Mouse (Mus musculus) megakaryocyte, adult 5-6 weeks (primary cell): ENCODE results near the gene Mrc1. TPM values are rescaled to one million over a fixed set of nuclear protein-coding genes. Genes with fewer than 3 reads are reported as not detected.

Experiments
- total RNA-seq, 2 experiments: library from RNA; stranded (forward) in 1 of 2; stranded (reverse) in 1 of 2; fragments of 153-499, 151-499 nt in 1 of 2; fragments of 221-1000, 200-1000 nt in 1 of 2; gene quantifications; 2 replicates each; pipeline versions ENCODE4 v1.2.3 to v1.2.4; 2015 to 2017

The Mrc1 gene
- total RNA-seq, 2 experiments from 2014 or later = 8.7 to 11.3 TPM

Other genes starting within 250 kb of the Mrc1 start
- gene Hacd1, start 173.3 kb upstream of the Mrc1 start, total RNA-seq (2015) = 16.1 and 19.9 TPM in 2 replicates
- gene Hacd1, start 173.3 kb upstream of the Mrc1 start, total RNA-seq (2017) = 24.2 and 32.9 TPM in 2 replicates
- gene Stam, start 155.3 kb upstream of the Mrc1 start, total RNA-seq (2015) = 23.8 and 30.0 TPM in 2 replicates
- 20.4 and 26.6 TPM in 2 replicates for gene Stam, start 155.3 kb upstream of the Mrc1 start, total RNA-seq (2017)
- gene Tmem236, start 54.9 kb upstream of the Mrc1 start, total RNA-seq (2015) = 0.11 and 1.0 TPM in 2 replicates
- gene Tmem236, start 54.9 kb upstream of the Mrc1 start, total RNA-seq (2017) = 0.37 and 0.59 TPM in 2 replicates
- not detected in 2 replicates for gene Slc39a12, start 158.9 kb downstream of the Mrc1 start, total RNA-seq (2015)
- gene Slc39a12, start 158.9 kb downstream of the Mrc1 start, total RNA-seq (2017) = not detected in 2 replicates